Mouse (Mus musculus) adrenal gland, postnatal 25 days (tissue): ENCODE measurements around the gene S100pbp. TPM values are rescaled to one million over a fixed set of nuclear protein-coding genes. Genes with fewer than 3 reads are reported as not detected.

Source experiments
- DNase-seq: peaks from one replicate; pipeline ENCODE4 v3.0.0; 2021; ENCODE audit warnings: mixed read lengths
- total RNA-seq: library from RNA; stranded (reverse); gene quantifications from 2 replicates; pipeline ENCODE4 v1.2.3, GENCODE M21; 2021

Gene S100pbp
- total RNA-seq, 1 experiment from 2014 or later = 27.5 TPM

GRCm38 (mm10) chr4:129129387-129129786 lies 60.1 kb downstream of the S100pbp start:
- no peak for DNase-seq

GRCm38 (mm10) chr4:129128582-129129338 lies 60.8 kb downstream of the S100pbp start:
- DNase-seq = no peak

- no peak for DNase-seq
These were observed 63.6 kb downstream of the S100pbp start for GRCm38 (mm10) chr4:129125736-129126451.

- DNase-seq = peak; percentile 35
These were observed 64.8 kb downstream of the S100pbp start for GRCm38 (mm10) chr4:129124652-129125146.

GRCm38 (mm10) chr4:129122719-129123118 lies 66.8 kb downstream of the S100pbp start:
- no peak for DNase-seq

- no peak for DNase-seq
These were observed 67.4 kb downstream of the S100pbp start for GRCm38 (mm10) chr4:129122107-129122506.

DNA sequence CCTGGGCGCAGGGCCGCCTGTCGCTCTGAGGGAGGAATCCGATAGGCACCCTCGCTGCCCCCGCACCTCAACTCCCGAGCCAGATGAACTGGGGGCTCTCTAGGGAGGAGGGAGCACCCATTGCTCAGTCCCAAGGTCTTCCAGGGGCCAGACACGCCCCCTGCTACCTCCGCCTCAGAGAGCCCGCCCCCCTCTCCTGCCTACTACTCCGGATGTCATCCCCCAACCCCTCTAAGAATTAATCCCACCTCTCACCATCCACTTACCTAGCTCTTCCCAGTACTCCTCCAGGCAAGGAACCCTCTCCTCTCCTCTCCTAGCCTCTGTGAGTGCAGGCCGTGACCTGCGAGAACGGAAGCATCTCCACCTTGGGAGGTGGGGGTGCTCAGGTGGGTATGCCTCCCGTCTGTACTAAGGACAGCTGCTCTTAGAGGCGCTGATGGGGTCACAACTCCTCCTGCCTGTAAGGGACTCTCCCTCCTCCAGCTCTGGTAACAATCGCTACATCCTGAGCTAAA lies 67.9 kb downstream of the S100pbp start, which contains the start of gene Hpca:
Hpca (minus strand) TSS at position 468 of the 518 bp plus-strand sequence.
- DNase-seq = no peak

GRCm38 (mm10) chr4:129120520-129121445 lies 68.7 kb downstream of the S100pbp start:
- peak; percentile 81 for DNase-seq

DNA sequence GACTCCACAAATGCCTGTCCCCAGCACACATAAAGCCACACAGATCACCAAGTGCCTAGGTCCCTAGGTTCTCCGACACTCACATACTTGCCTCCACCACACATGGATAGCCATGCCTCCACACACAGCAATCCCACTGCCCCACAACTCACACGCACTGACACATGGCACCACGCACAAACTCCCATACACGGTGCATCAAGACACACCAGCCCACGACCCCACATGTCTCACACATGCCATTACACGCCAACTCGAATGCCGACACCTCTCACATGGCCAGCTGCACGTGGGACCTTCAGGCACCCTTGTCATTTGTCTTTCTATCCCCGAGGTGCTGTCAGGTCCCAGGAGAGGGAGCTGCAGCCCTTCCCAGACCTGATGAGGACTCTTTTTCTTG lies 69.8 kb downstream of the S100pbp start:
- no peak for DNase-seq

DNA sequence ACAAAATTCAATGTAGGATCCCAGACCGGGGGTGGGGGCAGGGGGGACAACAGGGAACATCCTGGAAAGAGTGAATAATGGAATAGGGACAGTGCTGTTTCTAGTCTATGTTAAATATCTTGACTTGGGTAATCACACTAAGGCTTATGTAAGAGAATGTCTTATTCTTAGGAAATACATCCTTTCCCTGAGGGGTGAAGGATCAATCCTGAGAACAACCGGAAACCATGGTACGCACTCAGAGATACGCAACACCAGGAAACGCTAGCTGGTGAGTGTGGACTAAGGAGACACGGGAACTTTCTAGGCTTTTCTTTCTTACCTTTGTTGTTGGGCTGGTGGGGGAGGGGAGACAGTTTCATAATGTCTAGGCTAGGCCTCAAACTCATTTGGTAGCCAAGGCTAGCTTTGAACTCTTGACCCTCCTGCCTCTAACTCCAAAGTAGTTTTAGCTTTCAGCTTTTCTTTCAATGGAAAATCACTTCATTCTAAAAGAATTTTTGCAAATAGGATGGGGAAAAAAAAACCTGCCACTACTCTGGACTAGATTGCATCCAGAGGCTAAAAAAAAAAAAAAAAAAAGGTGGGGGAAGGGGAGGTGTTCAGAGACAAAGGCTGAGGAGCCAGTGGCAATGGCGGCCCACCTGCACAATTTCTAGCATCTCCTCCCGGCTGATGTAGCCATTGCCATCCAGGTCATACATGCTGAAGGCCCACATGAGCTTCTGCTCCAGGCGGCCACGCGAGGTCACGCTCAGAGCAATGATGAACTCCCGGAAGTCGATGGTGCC lies 71.6 kb downstream of the S100pbp start:
- no peak for DNase-seq

DNA sequence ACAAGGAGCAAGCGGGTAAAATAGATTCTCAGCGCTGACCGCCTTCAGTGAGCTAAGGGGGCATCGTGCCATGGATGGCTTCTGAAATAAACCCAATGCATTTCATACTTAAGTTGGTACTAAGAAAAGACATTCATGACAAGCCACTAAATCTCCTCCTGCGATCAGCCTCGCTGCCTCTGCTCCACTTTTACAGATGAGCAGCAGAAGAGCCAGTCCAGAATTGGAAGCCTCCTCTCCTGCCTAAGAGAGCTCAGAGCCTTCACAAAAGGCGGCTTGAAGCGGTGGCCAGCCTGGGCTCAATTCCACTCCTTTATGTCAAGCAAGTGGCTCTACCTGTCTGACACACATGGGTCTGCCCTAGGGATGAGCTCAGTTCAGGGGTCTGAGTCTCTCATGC lies 72.8 kb downstream of the S100pbp start:
- DNase-seq = no peak

DNA sequence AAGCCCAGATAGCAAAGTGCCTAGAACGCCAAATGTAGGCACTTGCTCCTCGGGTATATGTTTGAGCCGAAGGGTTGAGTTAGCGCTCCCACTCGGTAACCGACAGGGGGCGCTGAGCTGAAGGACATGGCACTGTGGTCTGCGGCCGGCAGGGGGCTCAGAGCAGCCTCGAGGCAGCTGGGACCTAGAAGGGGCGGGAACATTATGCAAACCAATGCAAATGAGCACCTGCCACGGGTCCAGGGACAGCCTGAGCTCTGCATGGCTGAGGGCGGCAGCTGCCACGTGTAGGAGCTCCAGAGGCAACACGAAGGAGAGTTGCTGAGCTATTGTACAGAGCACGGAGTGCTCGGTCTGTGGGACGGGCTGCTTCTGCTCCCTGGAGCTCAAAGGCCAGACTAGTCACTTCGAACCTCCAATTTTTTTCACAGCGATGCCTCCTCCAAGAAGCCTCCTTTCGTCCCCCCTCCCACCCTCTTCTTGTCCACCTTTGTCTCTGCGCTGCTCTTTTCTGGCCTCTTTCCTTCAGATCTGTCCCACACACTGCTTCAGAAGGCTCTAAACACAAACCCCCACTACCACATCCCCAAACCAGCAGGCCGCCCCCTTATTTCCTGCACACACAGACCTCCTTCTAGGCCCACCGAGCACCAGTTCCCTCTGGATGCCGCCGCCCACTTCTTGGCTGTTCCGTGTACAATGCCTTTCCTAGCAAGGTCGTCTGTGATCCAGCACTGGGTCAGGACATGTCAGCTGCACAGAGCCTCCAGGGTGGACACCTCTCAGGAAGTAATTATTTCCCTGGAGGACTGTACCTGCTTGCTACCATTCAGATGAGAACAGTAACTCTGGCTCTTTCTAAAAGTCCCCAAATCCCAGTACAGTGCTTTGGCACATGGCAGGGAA lies 76.2 kb downstream of the S100pbp start:
- peak; percentile 51 for DNase-seq

- no peak for DNase-seq
These were observed 77.3 kb downstream of the S100pbp start for GRCm38 (mm10) chr4:129112231-129112630.

- DNase-seq = no peak
These were observed 78.2 kb downstream of the S100pbp start for GRCm38 (mm10) chr4:129111350-129111749.

- no peak for DNase-seq
These were observed 78.7 kb downstream of the S100pbp start for GRCm38 (mm10) chr4:129110804-129111203.

DNA sequence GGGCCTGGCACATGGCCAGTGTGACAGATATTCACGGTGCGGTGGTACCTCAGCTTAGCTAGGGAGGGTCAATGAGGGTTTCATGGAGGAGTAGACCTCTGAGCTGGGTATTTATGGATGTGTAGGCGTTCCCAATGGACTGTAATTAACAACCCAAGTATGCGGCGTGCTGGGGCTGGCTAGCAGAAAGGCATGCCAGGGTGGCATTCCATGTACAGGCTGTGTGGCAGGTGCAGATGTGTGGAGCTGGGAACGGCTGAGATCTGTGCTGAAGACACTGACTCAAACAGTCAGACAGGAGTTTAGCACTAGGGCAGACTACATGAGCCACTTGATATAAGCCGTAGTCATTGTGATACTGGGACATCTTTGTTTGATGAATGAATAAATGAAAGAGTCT lies 80.9 kb downstream of the S100pbp start:
- DNase-seq = no peak

DNA sequence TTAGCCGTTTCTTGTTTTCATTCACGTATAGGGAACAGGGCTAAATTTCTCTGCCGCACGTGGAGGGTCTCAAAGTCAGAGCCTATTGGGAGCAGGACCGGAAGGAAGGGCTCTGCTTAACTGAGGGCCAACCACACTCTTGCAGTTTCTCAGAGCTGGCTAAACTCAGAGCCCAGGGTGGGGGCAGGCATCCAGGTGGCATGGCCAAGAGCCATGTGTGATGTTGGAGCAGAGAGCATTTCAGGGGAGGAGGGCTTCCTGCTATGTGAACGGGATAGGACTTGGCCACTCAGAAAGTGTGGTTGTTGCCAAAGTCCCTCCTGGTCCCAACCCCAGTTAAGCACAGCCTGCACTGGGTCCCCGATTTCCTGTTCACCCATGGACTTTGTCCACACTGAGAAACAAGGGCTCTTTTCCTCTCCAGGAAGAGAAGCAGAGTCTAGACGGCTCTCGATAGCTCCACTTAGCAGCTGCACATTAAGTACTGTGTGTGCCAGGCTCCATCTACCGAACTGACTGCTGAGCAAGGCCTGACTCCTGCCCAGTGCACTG lies 82.1 kb downstream of the S100pbp start:
- no peak for DNase-seq

- DNase-seq = no peak
These were observed 83.5 kb downstream of the S100pbp start for GRCm38 (mm10) chr4:129106073-129106472.

DNA sequence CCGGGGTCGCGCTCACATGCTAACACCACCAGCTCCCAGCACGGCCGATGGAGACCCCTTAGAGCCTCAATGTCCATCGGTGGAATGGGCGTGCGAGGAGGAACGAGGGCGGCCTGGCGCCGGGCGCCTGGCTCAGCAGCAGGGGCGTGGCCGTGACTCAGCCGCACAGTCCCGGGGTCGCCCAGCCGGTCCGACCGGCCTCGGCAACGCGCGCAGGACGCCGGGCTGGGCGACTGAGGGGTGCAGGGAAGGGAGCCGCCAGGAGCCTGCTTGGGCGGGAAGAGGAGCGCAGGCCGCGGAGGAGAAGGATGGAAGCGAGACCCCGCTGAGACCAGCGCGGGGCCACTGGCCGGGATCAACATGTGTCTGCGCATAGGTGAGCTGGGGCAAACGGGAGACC lies 84.2 kb downstream of the S100pbp start, which contains the start of gene Tmem54:
Tmem54 (plus strand) TSS at position 193 of the 400 bp plus-strand sequence.
- DNase-seq = peak; percentile 18
